Mouse (Mus musculus) G1E (cell line): ENCODE results near the gene Cfap157.

Experiments used
- CTCF ChIP-seq: IDR thresholded peaks from 2 replicates; pipeline ENCODE4 v1.5.1; 2012; ENCODE audit warnings: low read depth, low read length, inconsistent platforms, mixed read lengths
- GATA1 ChIP-seq: IDR thresholded peaks from 2 replicates; pipeline ENCODE4 v1.6.1; 2012; ENCODE audit warnings: borderline replicate concordance, low read length, inconsistent platforms, mixed read lengths

DNA sequence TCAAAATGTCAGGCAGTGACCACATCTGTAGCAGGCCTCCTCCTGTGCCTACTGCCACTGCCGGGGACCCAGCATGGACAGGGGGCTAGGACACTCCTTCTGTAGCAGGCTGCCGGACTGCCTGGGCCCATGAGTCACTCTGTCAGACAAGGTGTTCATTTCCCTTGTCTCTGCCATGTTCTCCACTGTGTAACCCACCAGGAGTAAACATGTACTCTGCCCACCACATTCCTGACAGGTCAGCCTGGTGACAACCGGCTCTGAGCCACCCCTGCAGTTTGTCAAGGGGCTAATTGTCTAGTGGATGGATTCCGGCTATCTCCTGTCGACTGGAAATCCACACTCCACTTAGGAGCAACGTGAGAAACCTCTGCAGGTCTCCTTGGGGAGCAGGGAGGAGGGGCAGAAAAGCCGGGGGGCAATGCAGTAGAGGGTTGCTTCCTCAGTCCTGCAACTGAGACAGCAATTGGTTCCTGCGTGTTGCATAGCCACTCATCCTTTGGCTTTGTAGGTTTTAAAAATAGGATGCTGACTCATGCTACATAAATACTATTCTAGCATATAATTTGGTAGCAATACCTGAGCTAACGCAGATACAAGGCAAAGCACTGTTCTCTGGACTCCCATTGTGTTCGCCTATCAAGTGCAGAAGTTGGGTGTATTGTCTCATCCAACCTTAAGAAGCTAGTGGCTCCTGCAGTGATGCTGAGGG, 14.2 kb upstream of the Cfap157 start:
- TF ChIP-seq CTCF (no peak), GATA1 (no peak)
